Mouse (Mus musculus) heart, embryonic 14.5 days (tissue): Measurements from ENCODE around the gene Sept5. TPM values are rescaled to one million over a fixed set of nuclear protein-coding genes. Genes with fewer than 3 reads are reported as not detected.

ENCODE experiments used
- ATAC-seq: fragments of 200-750 bp; cut with Nextera tagmentation; 2 replicates; pipeline ENCODE4 v1.8.0; 2017; ENCODE audit warnings: low read depth, moderate TSS enrichment; ENCODE audit not compliant: insufficient number of reproducible peaks, insufficient read depth, low FRiP score
- H3K27ac ChIP-seq, 2 experiments: fragments of 200-500 bp in 1 of 2; fragments of 300-500 bp in 1 of 2; sonication (generic) in 1 of 2; replicated peaks in 1 of 2; 2 replicates each; pipeline ENCODE4 v1.5.1; 2012 to 2014; ENCODE audit warnings: low read depth in 2 of 2, low read length in 2 of 2, control low read depth in 1 of 2, mild to moderate bottlenecking in 1 of 2, mixed read lengths in 1 of 2; ENCODE audit not compliant: control insufficient read depth in 1 of 2, insufficient read depth in 1 of 2
- H3K27me3 ChIP-seq: fragments of 300-500 bp; sonication (generic); 2 replicates; pipeline ENCODE4 v1.6.1; 2014; ENCODE audit warnings: mild to moderate bottlenecking, low read length, control low read depth; ENCODE audit not compliant: control insufficient read depth, insufficient read depth
- H3K36me3 ChIP-seq: fragments of 300-500 bp; sonication (generic); 2 replicates; pipeline ENCODE4 v1.6.1; 2014; ENCODE audit warnings: mild to moderate bottlenecking, control low read depth, low read length, mixed read lengths; ENCODE audit not compliant: control insufficient read depth, insufficient read depth
- H3K4me1 ChIP-seq, 2 experiments: fragments of 200-500 bp in 1 of 2; fragments of 300-500 bp in 1 of 2; sonication (generic) in 1 of 2; 2 replicates each; pipeline ENCODE4 v1.6.1; 2012 to 2014; ENCODE audit warnings: low read length in 2 of 2, control low read depth in 1 of 2, mixed read lengths in 1 of 2; ENCODE audit not compliant: control insufficient read depth in 2 of 2, insufficient read depth in 2 of 2
- H3K4me2 ChIP-seq: fragments of 300-500 bp; sonication (generic); 2 replicates; pipeline ENCODE4 v1.6.1; 2014; ENCODE audit warnings: mild to moderate bottlenecking, low read length
- H3K4me3 ChIP-seq, 2 experiments: fragments of 200-500 bp in 1 of 2; fragments of 300-500 bp in 1 of 2; sonication (generic) in 1 of 2; 2 replicates each; pipeline ENCODE4 v1.5.1; 2012 to 2014; ENCODE audit warnings: low read length in 2 of 2, mild to moderate bottlenecking in 2 of 2, control low read depth in 1 of 2, low read depth in 1 of 2, moderate library complexity in 1 of 2; ENCODE audit not compliant: control insufficient read depth in 1 of 2, insufficient read depth in 1 of 2
- H3K9ac ChIP-seq: fragments of 300-500 bp; sonication (generic); 2 replicates; pipeline ENCODE4 v1.6.1; 2014; ENCODE audit warnings: mild to moderate bottlenecking, low read length
- H3K9me3 ChIP-seq: fragments of 300-500 bp; sonication (generic); 2 replicates; pipeline ENCODE4 v1.6.1; 2016; ENCODE audit warnings: low read length, control low read depth; ENCODE audit not compliant: control insufficient read depth
- WGBS: fragments of 180-500 bp; shearing (Covaris S2); extraction: QIAGEN DNeasy Blood & Tissue Kit; methylation state at CpG from one replicate; pipeline ENCODE4 v1.1.7; 2014; 5-methylcytosine and 5-hydroxymethylcytosine counted together
- polyA plus RNA-seq: library from polyadenylated mRNA; unstranded; fragments of >200 nt; fragmentation: Nextera tagmentation; extraction: Ambion mirVana; gene quantifications from 2 replicates; pipeline ENCODE4 v1.2.1, GENCODE M21; 2014

Sept5 gene
- polyA plus RNA-seq, 1 experiment from 2014 or later, result 7.3 TPM

DNA sequence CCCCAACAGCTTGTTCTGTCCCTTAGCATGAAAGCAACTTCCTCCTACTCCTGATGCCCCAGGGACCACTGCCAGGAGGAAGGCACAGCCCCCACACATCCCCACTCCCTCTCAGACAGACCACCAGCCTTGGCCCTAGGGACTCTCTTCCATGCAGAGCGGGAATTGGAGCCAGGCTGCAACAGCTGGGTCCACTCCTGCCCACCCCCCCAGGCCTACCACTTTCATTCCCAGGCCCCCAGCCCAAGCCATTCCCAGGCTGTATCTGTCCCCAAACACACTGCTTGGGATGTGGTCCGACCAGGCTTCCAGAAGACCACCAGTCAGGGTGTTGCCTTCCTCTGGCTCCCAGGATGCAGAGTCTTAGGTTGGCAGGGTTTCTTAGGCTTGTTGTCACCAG, 20.7 kb downstream of the Sept5 start:
- Histone ChIP-seq H3K27me3 (peaks cover 45% of the 10 kb centered on the region), H3K4me2 (no peak overlapping the region), H3K4me1 (peaks cover 14 to 19% of the 10 kb centered on the region in 2 experiments), H3K9me3 (no peaks in the 10 kb centered on the region), H3K27ac (no peak overlapping the region), H3K36me3 (no peaks in the 10 kb centered on the region), H3K4me3 (no peak overlapping the region), H3K9ac (no peak overlapping the region)
- 67% methylated on average over 2 of the region's 2 CpGs for whole genome bisulfite sequencing
- ATAC-seq, result no peak

DNA sequence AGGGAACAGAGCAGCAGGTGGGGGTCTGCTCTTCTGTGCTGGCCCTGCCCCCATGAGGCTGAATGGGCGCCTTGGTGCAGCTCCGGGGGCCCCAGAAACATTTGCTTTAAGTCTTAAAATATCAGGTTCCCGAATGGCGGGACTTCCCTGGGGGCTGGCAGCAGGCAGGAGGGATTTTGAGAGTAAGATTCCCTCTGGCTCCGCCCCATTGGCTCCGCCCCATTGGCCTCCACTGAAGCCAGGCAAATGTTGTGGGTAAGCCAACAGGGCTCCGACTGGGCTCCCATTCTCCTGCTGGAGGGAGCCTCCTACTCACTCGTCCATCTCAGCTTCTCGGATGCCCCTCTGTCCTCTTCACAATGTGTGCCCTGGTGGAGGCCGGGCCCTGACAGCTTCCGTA, 21.5 kb downstream of the Sept5 start:
- H3K4me2 ChIP-seq, result no peak overlapping the region
- peaks cover 38% of the 10 kb centered on the region for H3K27me3 ChIP-seq
- ATAC-seq, result no peak
- H3K9me3 ChIP-seq, result no peaks in the 10 kb centered on the region
- H3K9ac ChIP-seq, result no peak overlapping the region
- no peak overlapping the region for H3K27ac ChIP-seq
- 16% methylated on average over 11 of the region's 11 CpGs for WGBS
- H3K36me3 ChIP-seq, result no peaks in the 10 kb centered on the region
- peaks cover 19 to 24% of the 10 kb centered on the region in 2 experiments for H3K4me1 ChIP-seq
- no peak overlapping the region for H3K4me3 ChIP-seq

DNA sequence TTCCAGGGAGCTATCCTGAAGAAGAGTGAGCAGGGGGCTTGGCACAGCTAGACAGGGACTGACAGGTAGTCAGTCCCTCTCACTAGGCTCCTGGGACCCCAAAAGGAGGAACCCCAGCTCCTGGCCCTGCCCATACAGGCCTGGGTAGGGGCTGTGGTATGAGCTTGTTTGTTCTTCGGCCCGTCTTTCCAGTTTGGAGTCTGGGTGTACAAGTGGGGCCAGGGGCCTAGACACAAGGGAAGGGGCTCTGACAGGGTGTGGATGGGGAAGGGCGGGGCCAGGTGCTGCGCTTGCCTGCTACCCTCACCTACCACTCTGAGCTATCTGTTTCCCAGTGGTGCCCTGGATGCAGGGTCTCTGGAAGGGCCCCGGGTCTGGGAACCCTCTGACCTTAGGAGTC, 24.0 kb downstream of the Sept5 start:
- H3K4me1 ChIP-seq, result peaks cover 17 to 22% of the 10 kb centered on the region in 2 experiments
- no peak overlapping the region for H3K9ac ChIP-seq
- H3K4me2 ChIP-seq, result no peak overlapping the region
- WGBS, result 84% methylated on average over 5 of the region's 5 CpGs
- H3K27me3 ChIP-seq, result peaks cover 20% of the 10 kb centered on the region
- no peaks in the 10 kb centered on the region for H3K36me3 ChIP-seq
- no peak overlapping the region for H3K4me3 ChIP-seq
- H3K9me3 ChIP-seq, result no peaks in the 10 kb centered on the region
- no peak overlapping the region for H3K27ac ChIP-seq
- no peak for ATAC-seq

DNA sequence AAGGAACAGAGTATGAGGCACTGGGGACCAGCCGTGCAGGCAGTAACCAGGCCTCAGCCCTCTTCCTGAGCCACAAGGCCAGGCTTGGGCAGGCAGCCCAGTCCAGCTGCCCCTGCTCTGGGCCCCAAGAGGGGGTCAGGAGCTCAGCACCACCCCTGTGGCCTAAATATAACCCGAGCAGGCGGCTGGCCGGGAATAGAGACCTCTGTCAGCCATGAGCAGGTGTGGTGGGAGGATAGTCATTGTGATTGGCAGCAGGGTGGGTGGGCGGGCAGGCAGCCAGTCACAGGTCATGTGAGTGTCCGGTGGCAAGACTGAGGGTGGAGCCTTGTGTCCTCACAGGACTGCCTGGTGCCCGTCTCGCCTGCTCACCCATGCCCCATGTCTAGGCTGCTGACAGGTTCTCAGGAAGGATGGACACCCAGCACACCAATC, 25.5 kb downstream of the Sept5 start:
- peak; percentile 52 for ATAC-seq
- H3K4me2 ChIP-seq, result no peak overlapping the region
- H3K4me3 ChIP-seq, result no peak overlapping the region
- WGBS, result 24% methylated on average over 7 of the region's 8 CpGs
- H3K4me1 ChIP-seq, result peaks cover 17 to 22% of the 10 kb centered on the region in 2 experiments
- peaks cover 11% of the 10 kb centered on the region; the same call in 1 of the 2 replicates for H3K27me3 ChIP-seq
- H3K9me3 ChIP-seq, result no peaks in the 10 kb centered on the region
- H3K36me3 ChIP-seq, result no peaks in the 10 kb centered on the region
- H3K27ac ChIP-seq, result peak overlapping the region; percentile 56 to 70
- H3K9ac ChIP-seq, result peak overlapping the region; percentile 3; the same call in 1 of the 2 replicates

DNA sequence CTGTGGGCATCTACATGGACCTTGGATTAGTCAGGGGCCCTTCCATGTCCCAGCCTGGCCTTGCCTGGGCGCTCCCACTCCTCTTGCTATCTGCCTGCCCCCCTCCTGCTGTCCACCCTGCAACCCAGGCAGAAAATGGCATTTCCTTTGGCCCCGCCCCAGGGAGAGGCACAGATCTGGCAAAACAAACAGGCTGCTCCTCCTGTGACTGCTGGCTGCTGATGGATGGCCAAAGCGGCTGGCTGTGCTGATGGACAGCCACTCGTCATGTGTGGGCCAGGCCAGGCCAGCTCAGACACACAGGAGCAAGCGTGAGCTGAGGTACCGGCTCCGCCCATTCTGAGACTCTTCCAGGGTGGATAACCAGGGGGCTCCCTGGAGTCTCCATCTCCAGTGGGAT, 28.3 kb downstream of the Sept5 start:
- peaks cover 14% of the 10 kb centered on the region for H3K27me3 ChIP-seq
- 45% methylated on average over 7 of the region's 7 CpGs for WGBS
- H3K27ac ChIP-seq, result no peak overlapping the region
- peaks cover 17 to 22% of the 10 kb centered on the region in 2 experiments for H3K4me1 ChIP-seq
- H3K4me2 ChIP-seq, result no peak overlapping the region
- no peaks in the 10 kb centered on the region for H3K36me3 ChIP-seq
- ATAC-seq, result no peak
- no peak overlapping the region for H3K9ac ChIP-seq
- no peak overlapping the region for H3K4me3 ChIP-seq
- H3K9me3 ChIP-seq, result no peaks in the 10 kb centered on the region

DNA sequence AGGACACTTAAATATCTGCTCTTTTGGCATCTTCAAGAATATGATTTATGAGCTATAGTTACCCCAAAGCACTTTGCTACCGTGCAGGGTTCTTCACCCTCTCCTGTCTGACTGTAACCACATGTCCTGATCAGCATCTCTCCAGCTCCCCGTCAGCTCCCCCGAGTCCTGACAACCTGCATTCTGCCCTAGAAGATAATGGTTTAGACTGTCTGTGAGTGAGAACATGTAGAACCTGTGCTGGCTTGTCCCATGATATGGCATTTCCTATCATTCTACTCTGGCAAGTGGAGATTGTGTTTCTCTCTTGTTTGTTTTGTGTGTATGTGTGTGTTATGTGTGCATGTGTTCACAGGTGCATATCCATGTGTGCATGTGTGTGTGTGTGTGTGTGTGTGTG, 31.7 kb downstream of the Sept5 start:
- H3K9ac ChIP-seq, result no peak overlapping the region
- 68% methylated on average over 3 of the region's 3 CpGs for WGBS
- no peak for ATAC-seq
- H3K36me3 ChIP-seq, result no peaks in the 10 kb centered on the region
- H3K27me3 ChIP-seq, result peaks cover 38% of the 10 kb centered on the region
- no peak overlapping the region for H3K4me2 ChIP-seq
- H3K4me1 ChIP-seq, result peaks cover 3% of the 10 kb centered on the region in 2 experiments; a peak in 1 of 4 replicates
- no peak overlapping the region for H3K4me3 ChIP-seq
- no peaks in the 10 kb centered on the region for H3K9me3 ChIP-seq
- H3K27ac ChIP-seq, result no peak overlapping the region

DNA sequence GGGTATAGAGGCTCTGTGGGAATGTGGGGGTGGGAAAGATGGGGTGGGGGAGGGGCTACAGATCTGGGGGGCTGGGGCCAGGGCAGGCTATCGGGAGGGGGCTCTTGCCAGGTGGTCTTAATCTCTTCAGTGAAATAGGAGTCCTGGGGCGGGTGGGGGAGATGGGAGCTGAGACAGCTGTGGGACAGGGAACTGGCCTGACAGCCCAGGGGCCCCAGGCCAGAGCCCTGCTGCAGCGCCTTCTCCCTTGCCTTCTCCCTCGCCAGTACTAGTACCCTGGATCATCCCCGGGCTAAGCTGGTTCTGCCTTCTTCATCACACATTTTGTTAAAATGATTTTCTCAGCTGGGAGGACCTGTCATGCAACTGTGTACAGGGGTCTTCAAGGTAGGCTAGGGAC, 33.5 kb downstream of the Sept5 start:
- Histone ChIP-seq H3K36me3 (no peaks in the 10 kb centered on the region), H3K9ac (no peak overlapping the region), H3K27me3 (peaks cover 52% of the 10 kb centered on the region), H3K9me3 (no peaks in the 10 kb centered on the region), H3K4me2 (no peak overlapping the region), H3K4me1 (peaks cover 2 to 6% of the 10 kb centered on the region in 2 experiments; a peak in 2 of 4 replicates), H3K27ac (no peak overlapping the region), H3K4me3 (no peak overlapping the region)
- WGBS, result 40% methylated on average over 4 of the region's 5 CpGs
- ATAC-seq, result no peak

DNA sequence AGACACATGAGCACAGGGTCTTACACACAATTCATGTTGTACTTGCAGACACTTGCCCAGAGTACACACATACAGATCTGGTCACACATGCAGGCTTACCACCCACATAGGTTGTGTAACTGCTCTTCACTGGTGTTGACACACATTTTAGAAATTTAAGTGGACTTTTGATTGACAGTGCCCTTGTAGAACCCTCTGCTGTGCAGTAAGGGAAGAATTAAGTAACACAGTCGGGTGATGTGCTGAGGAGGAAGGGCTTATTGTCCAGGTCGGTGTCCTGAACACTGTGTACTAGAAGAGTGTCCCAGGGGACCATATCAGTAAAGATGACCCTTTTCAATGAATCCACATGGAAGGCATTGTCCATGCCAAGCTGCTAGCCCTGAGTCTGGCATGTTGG, 35.8 kb downstream of the Sept5 start:
- H3K9me3 ChIP-seq, result no peaks in the 10 kb centered on the region
- 66% methylated on average over 2 of the region's 2 CpGs for WGBS
- H3K27me3 ChIP-seq, result peaks cover 71% of the 10 kb centered on the region
- no peak overlapping the region for H3K27ac ChIP-seq
- H3K4me2 ChIP-seq, result no peak overlapping the region
- ATAC-seq, result no peak
- no peak overlapping the region for H3K4me3 ChIP-seq
- no peak overlapping the region for H3K9ac ChIP-seq
- no peaks in the 10 kb centered on the region for H3K36me3 ChIP-seq
- peaks cover 9 to 21% of the 10 kb centered on the region in 2 experiments; a peak in 3 of 4 replicates for H3K4me1 ChIP-seq
